Mouse (Mus musculus): ENCODE measurements around the gene Nit1. TPM values are rescaled to one million over a fixed set of nuclear protein-coding genes. Genes with fewer than 3 reads are reported as not detected.
A peak's percentile ranks its signal among the peaks of the same experiment; 100 is the strongest.
"Not testable (repeated sequence)": the region's sequence is repeated elsewhere in the genome, so short reads cannot be mapped to it uniquely, and the experiment has no call there.

Nit1 gene
- polyA plus RNA-seq, 1 experiment from 2014 or later = 31.8 TPM

DNA sequence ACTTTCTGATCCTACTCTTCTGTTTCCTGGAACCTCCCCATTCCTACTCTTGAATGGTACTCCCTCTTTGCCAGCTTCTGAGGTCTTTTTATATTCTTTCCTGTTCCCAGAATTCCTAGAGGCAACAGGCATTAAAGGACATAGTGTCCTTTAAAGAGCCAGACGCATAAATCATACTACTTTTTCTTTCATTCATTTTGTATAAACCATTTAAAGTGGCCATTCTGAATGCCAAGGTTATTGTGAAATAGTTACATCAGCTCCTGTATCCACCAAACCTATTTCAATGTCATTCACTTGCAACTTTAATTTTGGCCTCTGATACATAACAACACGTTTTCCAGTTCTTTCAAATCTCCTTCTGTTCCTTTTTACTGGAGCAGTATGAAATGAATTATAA lies 36.1 kb downstream of the Nit1 start:
- 72% methylated on average over 2 of the region's 2 CpGs for WGBS
- no peak overlapping the region for H3K27ac ChIP-seq (replicated peaks in 1 of 2; ENCODE audit: control insufficient read depth in 1 of 2, insufficient read depth in 1 of 2, low read depth in 2 of 2, low read length in 2 of 2)
- ATAC-seq (ENCODE audit: insufficient number of reproducible peaks, insufficient read depth, low FRiP score, low read depth) = no peak
- H3K27me3 ChIP-seq (ENCODE audit: control insufficient read depth, insufficient read depth, low read length) = no peaks in the 10 kb centered on the region
- H3K4me1 ChIP-seq (ENCODE audit: control insufficient read depth in 2 of 2, insufficient read depth in 2 of 2, low read length in 2 of 2) = no peaks in the 10 kb centered on the region
- no peaks in the 10 kb centered on the region for H3K9me3 ChIP-seq (ENCODE audit: control insufficient read depth, low read length)
- H3K4me3 ChIP-seq (ENCODE audit: control insufficient read depth in 1 of 2, insufficient read depth in 1 of 2, low read depth in 1 of 2, low read length in 2 of 2) = no peak overlapping the region
- H3K9ac ChIP-seq (ENCODE audit: low read length) = no peak overlapping the region
- no peaks in the 10 kb centered on the region for H3K36me3 ChIP-seq (ENCODE audit: control insufficient read depth, insufficient read depth, low read length)
- no peak overlapping the region for H3K4me2 ChIP-seq (ENCODE audit: low read length)

- not testable (repeated sequence) for H3K27ac ChIP-seq (replicated peaks in 1 of 2; ENCODE audit: control insufficient read depth in 1 of 2, insufficient read depth in 1 of 2, low read depth in 2 of 2, low read length in 2 of 2); H3K27me3 ChIP-seq (ENCODE audit: control insufficient read depth, insufficient read depth, low read length); H3K9me3 ChIP-seq (ENCODE audit: control insufficient read depth, low read length); H3K4me3 ChIP-seq (ENCODE audit: control insufficient read depth in 1 of 2, insufficient read depth in 1 of 2, low read depth in 1 of 2, low read length in 2 of 2); ATAC-seq (ENCODE audit: insufficient number of reproducible peaks, insufficient read depth, low FRiP score, low read depth); H3K4me2 ChIP-seq (ENCODE audit: low read length); H3K36me3 ChIP-seq (ENCODE audit: control insufficient read depth, insufficient read depth, low read length); H3K4me1 ChIP-seq (ENCODE audit: control insufficient read depth in 2 of 2, insufficient read depth in 2 of 2, low read length in 2 of 2); H3K9ac ChIP-seq (ENCODE audit: low read length)
- WGBS = 73% methylated on average over 5 of the region's 5 CpGs
These were observed 39.3 kb downstream of the Nit1 start for GRCm38 (mm10) chr1:171306157-171306556.

DNA sequence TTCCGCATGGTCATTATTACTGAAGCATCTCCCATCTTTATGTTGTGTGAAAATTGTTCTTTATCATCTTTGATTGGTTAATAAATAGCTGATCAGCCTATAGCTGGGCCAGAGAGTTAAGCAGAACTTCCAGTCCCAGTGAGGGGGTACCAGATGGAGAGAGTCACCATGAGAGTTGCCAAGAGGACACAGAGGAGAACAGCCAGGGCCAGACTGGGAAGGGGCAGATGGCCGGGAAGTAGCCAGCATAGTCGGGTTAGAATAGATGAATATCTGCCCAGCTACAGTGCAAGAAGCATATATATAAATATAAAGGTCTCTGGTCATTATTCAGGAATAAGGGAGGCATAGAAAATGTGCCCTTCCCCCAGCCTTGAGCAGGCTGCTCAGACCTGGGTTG lies 47.2 kb downstream of the Nit1 start:
- Histone ChIP-seq H3K27me3 (ENCODE audit: control insufficient read depth, insufficient read depth, low read length) (peaks cover 12% of the 10 kb centered on the region), H3K4me2 (ENCODE audit: low read length) (no peak overlapping the region), H3K4me3 (ENCODE audit: control insufficient read depth in 1 of 2, insufficient read depth in 1 of 2, low read depth in 1 of 2, low read length in 2 of 2) (no peak overlapping the region), H3K36me3 (ENCODE audit: control insufficient read depth, insufficient read depth, low read length) (no peaks in the 10 kb centered on the region), H3K9me3 (ENCODE audit: control insufficient read depth, low read length) (no peaks in the 10 kb centered on the region), H3K9ac (ENCODE audit: low read length) (no peak overlapping the region), H3K4me1 (ENCODE audit: control insufficient read depth in 2 of 2, insufficient read depth in 2 of 2, low read length in 2 of 2) (peaks cover 0 to 5% of the 10 kb centered on the region in 2 experiments; a peak in 2 of 4 replicates), H3K27ac (replicated peaks in 1 of 2; ENCODE audit: control insufficient read depth in 1 of 2, insufficient read depth in 1 of 2, low read depth in 2 of 2, low read length in 2 of 2) (no peak overlapping the region)
- no peak for ATAC-seq (ENCODE audit: insufficient number of reproducible peaks, insufficient read depth, low FRiP score, low read depth)
- WGBS = 46% methylated on average over 3 of the region's 3 CpGs

GRCm38 (mm10) chr1:171295063-171295402 lies 50.4 kb downstream of the Nit1 start:
- peak overlapping the region; percentile 65 for H3K4me2 ChIP-seq (ENCODE audit: low read length)

DNA sequence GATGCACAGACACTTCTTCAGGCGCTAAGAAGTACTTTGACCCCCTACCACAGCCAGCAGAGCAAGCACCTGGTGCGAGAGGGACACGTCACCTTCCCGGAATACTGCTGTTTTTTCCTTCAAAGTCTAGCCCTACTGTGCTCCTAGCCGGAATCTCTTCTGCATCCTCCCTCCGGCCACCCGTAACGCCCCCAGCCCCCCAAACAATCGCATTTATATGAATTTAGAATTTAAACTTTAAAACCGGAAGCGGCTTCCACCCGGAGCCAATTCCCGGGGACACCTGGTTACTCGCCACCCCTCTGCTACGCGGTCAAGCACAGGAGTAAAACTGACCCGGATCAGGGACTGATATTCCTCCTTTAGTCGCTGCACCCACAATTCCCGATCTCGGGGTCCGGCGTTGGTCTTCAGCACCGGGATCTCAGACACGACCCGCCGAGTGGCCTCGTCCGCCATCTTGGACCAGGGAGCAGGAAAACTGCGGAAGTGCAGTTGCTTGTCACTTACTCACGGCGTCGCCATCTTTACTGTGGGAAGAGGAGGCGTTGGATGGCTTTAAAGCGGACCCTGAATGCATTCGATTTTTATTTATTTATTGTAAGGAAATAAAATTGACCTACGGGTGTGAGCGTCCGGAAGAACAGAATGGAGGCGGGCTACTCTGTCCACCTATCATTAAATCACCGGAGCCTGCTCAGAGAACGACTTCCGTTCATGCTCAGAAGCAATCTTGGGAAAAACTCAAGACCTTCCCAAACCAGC lies 51.0 kb downstream of the Nit1 start, which contains the start of gene Ufc1:
Ufc1 (minus strand) TSS at position 727 of the 765 bp plus-strand sequence.
- peak; percentile 59 for ATAC-seq (ENCODE audit: insufficient number of reproducible peaks, insufficient read depth, low FRiP score, low read depth)
- Histone ChIP-seq H3K4me3 (ENCODE audit: control insufficient read depth in 1 of 2, insufficient read depth in 1 of 2, low read depth in 1 of 2, low read length in 2 of 2) (peak within 1 kb of the TSS; percentile 85 to 99), H3K36me3 (ENCODE audit: control insufficient read depth, insufficient read depth, low read length) (peaks cover 6% of the 10 kb centered on the region), H3K4me1 (ENCODE audit: control insufficient read depth in 2 of 2, insufficient read depth in 2 of 2, low read length in 2 of 2) (peaks cover 0 to 5% of the 10 kb centered on the region in 2 experiments; a peak in 2 of 4 replicates), H3K4me2 (ENCODE audit: low read length) (peak within 1 kb of the TSS; percentile 65), H3K9ac (ENCODE audit: low read length) (peak within 1 kb of the TSS; percentile 93), H3K27me3 (ENCODE audit: control insufficient read depth, insufficient read depth, low read length) (peaks cover 12% of the 10 kb centered on the region), H3K9me3 (ENCODE audit: control insufficient read depth, low read length) (no peaks in the 10 kb centered on the region), H3K27ac (replicated peaks in 1 of 2; ENCODE audit: control insufficient read depth in 1 of 2, insufficient read depth in 1 of 2, low read depth in 2 of 2, low read length in 2 of 2) (peak within 1 kb of the TSS; percentile 93 to 97)
- WGBS = under 1% methylated on average over 42 of the region's 42 CpGs

More at GRCm38 (mm10) chr1:171295063-171295402, 50.4 kb downstream of the Nit1 start:
- ATAC-seq (ENCODE audit: insufficient number of reproducible peaks, insufficient read depth, low FRiP score, low read depth) = no peak
- Histone ChIP-seq H3K4me1 (ENCODE audit: control insufficient read depth in 2 of 2, insufficient read depth in 2 of 2, low read length in 2 of 2) (peaks cover 0 to 5% of the 10 kb centered on the region in 2 experiments; a peak in 2 of 4 replicates), H3K36me3 (ENCODE audit: control insufficient read depth, insufficient read depth, low read length) (peaks cover under 1% of the 10 kb centered on the region), H3K27me3 (ENCODE audit: control insufficient read depth, insufficient read depth, low read length) (peaks cover 12% of the 10 kb centered on the region), H3K4me3 (ENCODE audit: control insufficient read depth in 1 of 2, insufficient read depth in 1 of 2, low read depth in 1 of 2, low read length in 2 of 2) (peak overlapping the region; percentile 85 to 99), H3K9me3 (ENCODE audit: control insufficient read depth, low read length) (no peaks in the 10 kb centered on the region), H3K9ac (ENCODE audit: low read length) (peak overlapping the region; percentile 93), H3K27ac (replicated peaks in 1 of 2; ENCODE audit: control insufficient read depth in 1 of 2, insufficient read depth in 1 of 2, low read depth in 2 of 2, low read length in 2 of 2) (peak overlapping the region; percentile 93 to 97)
- 18% methylated on average over 3 of the region's 3 CpGs for WGBS

- H3K4me2 ChIP-seq (ENCODE audit: low read length) = peak overlapping the region; percentile 65
- H3K4me3 ChIP-seq (ENCODE audit: control insufficient read depth in 1 of 2, insufficient read depth in 1 of 2, low read depth in 1 of 2, low read length in 2 of 2) = peak overlapping the region; percentile 85 to 99
- H3K4me1 ChIP-seq (ENCODE audit: control insufficient read depth in 2 of 2, insufficient read depth in 2 of 2, low read length in 2 of 2) = peaks cover 0 to 5% of the 10 kb centered on the region in 2 experiments; a peak in 2 of 4 replicates
- H3K27ac ChIP-seq (replicated peaks in 1 of 2; ENCODE audit: control insufficient read depth in 1 of 2, insufficient read depth in 1 of 2, low read depth in 2 of 2, low read length in 2 of 2) = peak overlapping the region; percentile 93 to 97
- no peaks in the 10 kb centered on the region for H3K9me3 ChIP-seq (ENCODE audit: control insufficient read depth, low read length)
- peaks cover 12% of the 10 kb centered on the region for H3K27me3 ChIP-seq (ENCODE audit: control insufficient read depth, insufficient read depth, low read length)
- peak overlapping the region; percentile 93 for H3K9ac ChIP-seq (ENCODE audit: low read length)
- no peak for ATAC-seq (ENCODE audit: insufficient number of reproducible peaks, insufficient read depth, low FRiP score, low read depth)
- 45% methylated on average over 5 of the region's 5 CpGs for WGBS
- peaks cover 12% of the 10 kb centered on the region for H3K36me3 ChIP-seq (ENCODE audit: control insufficient read depth, insufficient read depth, low read length)
These were observed 51.5 kb downstream of the Nit1 start for GRCm38 (mm10) chr1:171293906-171294297.

DNA sequence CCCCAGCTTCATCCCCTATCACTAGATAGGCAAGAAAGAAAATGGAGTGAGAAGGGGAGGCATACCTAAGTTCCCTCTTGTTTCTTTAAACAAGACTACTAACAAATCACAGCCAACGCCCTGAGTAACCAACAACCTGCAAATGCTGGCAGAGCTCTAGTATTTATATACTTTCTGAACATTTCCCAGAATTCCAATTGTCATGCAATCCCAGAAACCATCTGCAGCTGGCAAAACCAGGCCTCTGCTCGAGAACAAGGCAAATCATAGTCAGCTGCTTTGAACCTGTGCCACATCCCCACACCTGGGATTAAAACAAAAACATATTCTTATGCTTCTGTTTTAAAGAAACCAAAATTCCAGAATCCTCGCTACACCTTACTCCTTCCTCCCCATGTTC lies 52.1 kb downstream of the Nit1 start:
- peak overlapping the region; percentile 65 for H3K4me2 ChIP-seq (ENCODE audit: low read length)
- 90% methylated on average over 3 of the region's 3 CpGs for WGBS
- no peak overlapping the region for H3K9ac ChIP-seq (ENCODE audit: low read length)
- no peak overlapping the region for H3K27ac ChIP-seq (replicated peaks in 1 of 2; ENCODE audit: control insufficient read depth in 1 of 2, insufficient read depth in 1 of 2, low read depth in 2 of 2, low read length in 2 of 2)
- H3K36me3 ChIP-seq (ENCODE audit: control insufficient read depth, insufficient read depth, low read length) = peaks cover 18% of the 10 kb centered on the region
- no peak for ATAC-seq (ENCODE audit: insufficient number of reproducible peaks, insufficient read depth, low FRiP score, low read depth)
- H3K27me3 ChIP-seq (ENCODE audit: control insufficient read depth, insufficient read depth, low read length) = peaks cover 12% of the 10 kb centered on the region
- peak overlapping the region in 1 of 2 experiments; percentile 85; a peak in 1 of 4 replicates for H3K4me3 ChIP-seq (ENCODE audit: control insufficient read depth in 1 of 2, insufficient read depth in 1 of 2, low read depth in 1 of 2, low read length in 2 of 2)
- peaks cover 0 to 7% of the 10 kb centered on the region in 2 experiments; a peak in 3 of 4 replicates for H3K4me1 ChIP-seq (ENCODE audit: control insufficient read depth in 2 of 2, insufficient read depth in 2 of 2, low read length in 2 of 2)
- no peaks in the 10 kb centered on the region for H3K9me3 ChIP-seq (ENCODE audit: control insufficient read depth, low read length)
